Comparison of ENCODE assay signal across 14 mouse cellular contexts in genomic region chr17:49855785-49856184, GRCm38 (mm10).
A peak's percentile ranks its signal among the peaks of the same experiment; 100 is the strongest.
DNase-seq lines count a peak whose midpoint lies in the region; ATAC-seq and TF ChIP-seq lines count a peak whose summit lies in the region.
"Had no signal": no experiment of that assay in that cellular context is flagged by ENCODE, and none has a peak within 500 bp of the region (broad histone marks: within the 10 kb centered on the region; RNA-seq: fewer than 3 reads in every experiment).

No protein-coding gene starts in this region.

- no peak for DNase-seq in hindbrain, embryonic 10.5 days (ENCODE audit: low spot score)
- DNase-seq in hindbrain, postnatal 0 days (ENCODE audit: low spot score), result no peak
- DNase-seq in midbrain, embryonic 10.5 days (ENCODE audit: low spot score), result no peak
- DNase-seq in urinary bladder, postnatal 4 days (ENCODE audit: low spot score in 2 of 2), result no peak
- no peak for DNase-seq in cerebellum, postnatal 36 days
- DNase-seq: adrenal gland, postnatal 14 days; gastrocnemius, adult 2 months; kidney, postnatal 14 days; lung, postnatal 4 days had no signal

- no peak for TF ChIP-seq CTCF in hindbrain, postnatal 0 days (IDR thresholded peaks at IDR 0.05; ENCODE audit: low read depth)

- no peaks in the 10 kb centered on the region for H3K9me3 ChIP-seq in hindbrain, embryonic 10.5 days
- H3K9me3 ChIP-seq in hindbrain, postnatal 0 days (ENCODE audit: low read length), result no peaks in the 10 kb centered on the region
- no peaks in the 10 kb centered on the region for H3K9me3 ChIP-seq in midbrain, embryonic 12.5 days
- H3K9me3 ChIP-seq in midbrain, embryonic 10.5 days (replicated peaks), result no peaks in the 10 kb centered on the region
- H3K9me3 ChIP-seq in embryonic facial prominence, embryonic 15.5 days (replicated peaks), result no peaks in the 10 kb centered on the region
- H3K9me3 ChIP-seq in limb, embryonic 12.5 days, result no peaks in the 10 kb centered on the region

- peaks cover 26% of the 10 kb centered on the region for H3K4me1 ChIP-seq in hindbrain, embryonic 10.5 days (replicated peaks)
- H3K4me1 ChIP-seq in hindbrain, postnatal 0 days (ENCODE audit: insufficient read depth, low read length), result no peaks in the 10 kb centered on the region
- H3K4me1 ChIP-seq in midbrain, embryonic 12.5 days, result peaks cover 6% of the 10 kb centered on the region
- H3K4me1 ChIP-seq in midbrain, embryonic 10.5 days, result peaks cover 20% of the 10 kb centered on the region
- H3K4me1 ChIP-seq in embryonic facial prominence, embryonic 15.5 days, result peaks cover 5% of the 10 kb centered on the region; the same call in 1 of the 2 replicates
- H3K4me1 ChIP-seq in limb, embryonic 12.5 days (replicated peaks), result peaks cover 24% of the 10 kb centered on the region

- no peak overlapping the region for H3K4me3 ChIP-seq in hindbrain, embryonic 10.5 days
- no peak overlapping the region for H3K4me3 ChIP-seq in hindbrain, postnatal 0 days (ENCODE audit: low read length)
- no peak overlapping the region for H3K4me3 ChIP-seq in midbrain, embryonic 12.5 days
- H3K4me3 ChIP-seq in midbrain, embryonic 10.5 days, result no peak overlapping the region
- no peak overlapping the region for H3K4me3 ChIP-seq in embryonic facial prominence, embryonic 15.5 days (replicated peaks)
- H3K4me3 ChIP-seq in limb, embryonic 12.5 days (replicated peaks), result no peak overlapping the region
- H3K4me3 ChIP-seq: gastrocnemius, adult 2 months had no signal

- H3K36me3 ChIP-seq in hindbrain, embryonic 10.5 days, result no peaks in the 10 kb centered on the region
- no peaks in the 10 kb centered on the region for H3K36me3 ChIP-seq in hindbrain, postnatal 0 days (ENCODE audit: insufficient read depth, low read length)
- H3K36me3 ChIP-seq in midbrain, embryonic 12.5 days, result no peaks in the 10 kb centered on the region
- no peaks in the 10 kb centered on the region for H3K36me3 ChIP-seq in midbrain, embryonic 10.5 days
- H3K36me3 ChIP-seq in embryonic facial prominence, embryonic 15.5 days, result no peaks in the 10 kb centered on the region
- no peaks in the 10 kb centered on the region for H3K36me3 ChIP-seq in limb, embryonic 12.5 days
- H3K36me3 ChIP-seq: G1E had no signal

- no peak for ATAC-seq in hindbrain, postnatal 0 days
- ATAC-seq in midbrain, embryonic 12.5 days (ENCODE audit: low FRiP score, low read depth), result 0 out of 2 replicates have a peak, but pooled peaks have one; percentile 49
- 0 out of 2 replicates have a peak, but pooled peaks have one; percentile 24 for ATAC-seq in embryonic facial prominence, embryonic 15.5 days (ENCODE audit: insufficient number of reproducible peaks, low FRiP score, low TSS enrichment, low read depth)
- ATAC-seq in limb, embryonic 12.5 days (ENCODE audit: insufficient number of reproducible peaks, insufficient read depth, low FRiP score, low TSS enrichment, low read depth), result no peak

- 16% methylated on average over 4 of the region's 4 CpGs for WGBS in hindbrain, embryonic 10.5 days
- 27% methylated on average over 4 of the region's 4 CpGs for WGBS in hindbrain, postnatal 0 days
- 26% methylated on average over 4 of the region's 4 CpGs for WGBS in midbrain, embryonic 12.5 days
- WGBS in midbrain, embryonic 10.5 days, result 20% methylated on average over 4 of the region's 4 CpGs
- WGBS in embryonic facial prominence, embryonic 15.5 days, result 26% methylated on average over 4 of the region's 4 CpGs
- WGBS in limb, embryonic 12.5 days, result 11% methylated on average over 4 of the region's 4 CpGs

- no peak overlapping the region for H3K9ac ChIP-seq in hindbrain, postnatal 0 days (replicated peaks; ENCODE audit: low read length)
- no peak overlapping the region for H3K9ac ChIP-seq in midbrain, embryonic 12.5 days (replicated peaks)
- H3K9ac ChIP-seq in embryonic facial prominence, embryonic 15.5 days, result no peak overlapping the region
- H3K9ac ChIP-seq in limb, embryonic 12.5 days (replicated peaks), result no peak overlapping the region
- H3K9ac ChIP-seq: liver, embryonic 14.5 days had no signal

- H3K4me2 ChIP-seq in hindbrain, postnatal 0 days (ENCODE audit: low read depth, low read length), result no peak overlapping the region
- H3K4me2 ChIP-seq in midbrain, embryonic 12.5 days (replicated peaks), result no peak overlapping the region
- H3K4me2 ChIP-seq in embryonic facial prominence, embryonic 15.5 days (replicated peaks), result no peak overlapping the region
- H3K4me2 ChIP-seq in limb, embryonic 12.5 days, result no peak overlapping the region

- H3K27ac ChIP-seq in hindbrain, embryonic 10.5 days, result peak overlapping the region; percentile 19; the same call in 1 of the 2 replicates
- no peak overlapping the region for H3K27ac ChIP-seq in hindbrain, postnatal 0 days
- no peak overlapping the region for H3K27ac ChIP-seq in midbrain, embryonic 12.5 days (replicated peaks)
- no peak overlapping the region for H3K27ac ChIP-seq in midbrain, embryonic 10.5 days (replicated peaks)
- no peak overlapping the region for H3K27ac ChIP-seq in embryonic facial prominence, embryonic 15.5 days (replicated peaks)
- peak overlapping the region; percentile 59 for H3K27ac ChIP-seq in limb, embryonic 12.5 days
- H3K27ac ChIP-seq: gastrocnemius, adult 2 months; liver, embryonic 14.5 days had no signal

- H3K27me3 ChIP-seq in hindbrain, embryonic 10.5 days (ENCODE audit: insufficient read depth, poor library complexity, severe bottlenecking), result no peaks in the 10 kb centered on the region
- H3K27me3 ChIP-seq in hindbrain, postnatal 0 days (ENCODE audit: insufficient read depth, low read length), result no peaks in the 10 kb centered on the region
- H3K27me3 ChIP-seq in midbrain, embryonic 12.5 days, result no peaks in the 10 kb centered on the region
- no peaks in the 10 kb centered on the region for H3K27me3 ChIP-seq in midbrain, embryonic 10.5 days (ENCODE audit: low read depth, poor library complexity, severe bottlenecking)
- no peaks in the 10 kb centered on the region for H3K27me3 ChIP-seq in embryonic facial prominence, embryonic 15.5 days
- no peaks in the 10 kb centered on the region for H3K27me3 ChIP-seq in limb, embryonic 12.5 days

Comparison
In these comparisons a context has a peak if more than half of its experiments do, and no peak if none do; other contexts are left out.
1. H3K27ac ChIP-seq: peak in hindbrain, embryonic 10.5 days (single experiment) and limb, embryonic 12.5 days (single experiment); none in hindbrain, postnatal 0 days (single experiment), midbrain, embryonic 12.5 days (single experiment), midbrain, embryonic 10.5 days (single experiment) and embryonic facial prominence, embryonic 15.5 days (single experiment).
2. ATAC-seq: peak in midbrain, embryonic 12.5 days (single experiment) and embryonic facial prominence, embryonic 15.5 days (single experiment); none in hindbrain, postnatal 0 days (single experiment) and limb, embryonic 12.5 days (single experiment).